Comparison of ENCODE assay signal across 20 mouse cellular contexts in the genomic region with DNA sequence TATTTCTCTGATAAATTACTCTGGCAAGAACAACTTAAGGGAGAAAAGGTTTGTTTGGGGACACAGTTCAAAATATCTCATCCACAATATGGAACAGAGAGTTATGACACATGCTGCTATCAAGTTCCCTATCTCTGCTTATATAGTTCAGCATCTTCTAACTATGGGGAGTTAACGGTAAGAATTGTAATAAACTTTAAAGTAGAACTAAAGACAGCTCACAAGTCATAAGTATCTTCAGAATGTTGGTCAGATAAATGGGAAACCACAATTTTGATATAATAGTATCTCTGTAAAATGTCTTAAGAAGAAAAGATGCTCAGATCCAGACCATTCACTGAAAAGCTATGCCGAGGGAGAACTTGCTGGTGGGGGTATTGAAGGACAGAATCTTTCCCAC.
DNase-seq lines count a peak whose midpoint lies in the region; ATAC-seq and TF ChIP-seq lines count a peak whose summit lies in the region.
"Had no signal": no experiment of that assay in that cellular context is flagged by ENCODE, and none has a peak within 500 bp of the region (broad histone marks: within the 10 kb centered on the region; RNA-seq: fewer than 3 reads in every experiment).

No protein-coding gene starts in this region.

- TF ChIP-seq POLR2A in MEL (IDR thresholded peaks at IDR 0.05; ENCODE audit: control insufficient read depth in 1 of 2, insufficient read depth in 1 of 2, low read depth in 1 of 2, low read length in 2 of 2, poor library complexity in 1 of 2) = no peak

- TF ChIP-seq CTCF in MEL (IDR thresholded peaks at IDR 0.05 in 2 of 3, conservative IDR thresholded peaks at IDR 0.05 in 1 of 3; ENCODE audit: control insufficient read depth in 1 of 3, insufficient read depth in 1 of 3, low read depth in 2 of 3, low read length in 3 of 3, poor library complexity in 1 of 3, severe bottlenecking in 1 of 3) = no peak

- no peaks in the 10 kb centered on the region for H3K27me3 ChIP-seq in MEL (ENCODE audit: control insufficient read depth in 1 of 2, insufficient read depth in 2 of 2, low read length in 2 of 2)
- H3K27me3 ChIP-seq: CH12.LX, Patski had no signal

- H3K4me1 ChIP-seq in MEL (ENCODE audit: control insufficient read depth in 1 of 2, insufficient read depth in 2 of 2, low read length in 2 of 2) = peaks cover 2 to 4% of the 10 kb centered on the region in 2 experiments; a peak in 2 of 4 replicates

- peak overlapping the region in 1 of 2 experiments; percentile 58; a peak in 2 of 4 replicates for H3K4me3 ChIP-seq in MEL (ENCODE audit: control insufficient read depth in 1 of 2, insufficient read depth in 1 of 2, low read depth in 2 of 2, low read length in 2 of 2)

- TF ChIP-seq RAD21 in MEL (IDR thresholded peaks at IDR 0.05; ENCODE audit: low read depth, low read length) = no peak

- H3K9ac ChIP-seq in MEL (ENCODE audit: control insufficient read depth, low read depth, low read length, poor library complexity, severe bottlenecking) = no peak overlapping the region

- H3K27ac ChIP-seq in MEL (ENCODE audit: control insufficient read depth, low read depth, low read length) = peak overlapping the region; percentile 17; the same call in 1 of the 2 replicates

- H3K9me3 ChIP-seq in MEL (replicated peaks; ENCODE audit: insufficient read depth, low read length) = no peaks in the 10 kb centered on the region
- H3K9me3 ChIP-seq: G1E had no signal

- peak; percentile 37 for DNase-seq in MEL (ENCODE audit: low read depth, low spot score)
- DNase-seq in lung, postnatal 14 days = no peak
- no peak for DNase-seq in cerebellum, adult 18-20 months
- DNase-seq: adrenal gland, adult 2 months; adrenal gland, adult 8-10 months; adrenal gland, postnatal 10 days; adrenal gland, postnatal 14 days; adrenal gland, postnatal 25 days; adrenal gland, postnatal 36 days; B cell, adult 2 months; cerebellum, adult 11 months; cerebellum, adult 11-12 months; cerebellum, adult 2 months; cerebellum, adult 8-10 months had no signal

- TF ChIP-seq EP300 in MEL (IDR thresholded peaks at IDR 0.05; ENCODE audit: low read depth in 1 of 2, low read length in 2 of 2) = peak in 1 of 2 experiments; percentile 68; a peak in 2 of 4 replicates

- peaks cover 0 to 7% of the 10 kb centered on the region in 2 experiments; a peak in 2 of 4 replicates for H3K36me3 ChIP-seq in MEL (ENCODE audit: control insufficient read depth in 1 of 2, insufficient read depth in 2 of 2, low read length in 2 of 2)
- H3K36me3 ChIP-seq: G1E had no signal

- no peaks in the 10 kb centered on the region for H3K79me2 ChIP-seq in MEL (ENCODE audit: control insufficient read depth, insufficient read depth, low read length, poor library complexity)

- ATAC-seq in megakaryocyte-erythroid progenitor cell, adult 5-6 weeks (replicated peaks; ENCODE audit: low FRiP score, low TSS enrichment, poor library complexity, severe bottlenecking) = peak; percentile 22; the same call in 1 of the 2 replicates
- ATAC-seq: activated CD4-positive, CD25-positive, alpha-beta regulatory T cell, adult 4 months; CD4-positive, CD25-positive, alpha-beta regulatory T cell, adult 4 months; Patski had no signal

TF ChIP-seq in MEL, 35 proteins besides CTCF, POLR2A, EP300 and RAD21:
- TF ChIP-seq SIN3A (IDR thresholded peaks at IDR 0.05; ENCODE audit: low read length) = no peak
- TF ChIP-seq RCOR1 (IDR thresholded peaks at IDR 0.05; ENCODE audit: low read depth, low read length) = 0 out of 2 replicates have a peak, but pooled peaks have one; percentile 15
- 0 out of 2 replicates have a peak, but pooled peaks have one; percentile 48 for TF ChIP-seq TCF12 (IDR thresholded peaks at IDR 0.05; ENCODE audit: low read depth, low read length)
- no peak for TF ChIP-seq CHD2 (IDR thresholded peaks at IDR 0.05; ENCODE audit: low read length)
- no peak for TF ChIP-seq ZC3H11A (IDR thresholded peaks at IDR 0.05; ENCODE audit: low read depth, low read length)
- no peak for TF ChIP-seq CHD1 (IDR thresholded peaks at IDR 0.05; ENCODE audit: low read depth, low read length)
- peak; percentile 54; the same call in 1 of the 2 replicates for TF ChIP-seq MYB (IDR thresholded peaks at IDR 0.05; ENCODE audit: low read depth, low read length)
- TF ChIP-seq ETS1 (IDR thresholded peaks at IDR 0.05; ENCODE audit: low read depth, low read length) = peak; percentile 37; the same call in 1 of the 2 replicates
- TF ChIP-seq NELFE (IDR thresholded peaks at IDR 0.05; ENCODE audit: low read depth, low read length) = no peak
